Mouse (Mus musculus) midbrain, embryonic 11.5 days (tissue): ENCODE data around the gene Slc5a5. TPM values are rescaled to one million over a fixed set of nuclear protein-coding genes. Genes with fewer than 3 reads are reported as not detected.

Source experiments
- ATAC-seq: fragments of 200-750 bp; cut with Nextera tagmentation; 2 replicates; pipeline ENCODE4 v1.8.0; 2017; ENCODE audit warnings: moderate TSS enrichment, moderate library complexity; ENCODE audit not compliant: low FRiP score
- DNase-seq: peaks from one replicate; pipeline ENCODE4 v3.0.0; 2015; ENCODE audit warnings: low spot score; ENCODE audit errors: missing footprints
- H3K27ac ChIP-seq: fragments of 300-500 bp; sonication (generic); 2 replicates; pipeline ENCODE4 v1.5.1; 2014; ENCODE audit warnings: low read depth, low read length
- H3K27me3 ChIP-seq: fragments of 300-500 bp; sonication (generic); 2 replicates; pipeline ENCODE4 v1.6.1; 2014; ENCODE audit warnings: mild to moderate bottlenecking, low read length, moderate library complexity, mixed read lengths; ENCODE audit not compliant: control insufficient read depth, insufficient read depth
- H3K36me3 ChIP-seq: fragments of 300-500 bp; sonication (generic); 2 replicates; pipeline ENCODE4 v1.6.1; 2014; ENCODE audit warnings: mild to moderate bottlenecking, low read length, moderate library complexity, mixed read lengths; ENCODE audit not compliant: control insufficient read depth, insufficient read depth
- H3K4me1 ChIP-seq: fragments of 300-500 bp; sonication (generic); 2 replicates; pipeline ENCODE4 v1.6.1; 2014; ENCODE audit warnings: low read length; ENCODE audit not compliant: control insufficient read depth, insufficient read depth
- H3K4me2 ChIP-seq: fragments of 300-500 bp; sonication (generic); 2 replicates; pipeline ENCODE4 v1.6.1; 2014; ENCODE audit warnings: mild to moderate bottlenecking, moderate library complexity
- H3K4me3 ChIP-seq: fragments of 300-500 bp; sonication (generic); 2 replicates; pipeline ENCODE4 v1.5.1; 2014; ENCODE audit warnings: low read depth, low read length
- H3K9ac ChIP-seq: fragments of 300-500 bp; sonication (generic); 2 replicates; pipeline ENCODE4 v1.6.1; 2014; ENCODE audit warnings: low read length
- H3K9me3 ChIP-seq: fragments of 300-500 bp; sonication (generic); 2 replicates; pipeline ENCODE4 v1.6.1; 2016; ENCODE audit warnings: low read length; ENCODE audit not compliant: control insufficient read depth
- WGBS: fragments of 180-500 bp; shearing (Covaris S2); extraction: QIAGEN DNeasy Blood & Tissue Kit; methylation state at CpG from one replicate; pipeline ENCODE4 v1.1.7; 2014; 5-methylcytosine and 5-hydroxymethylcytosine counted together
- polyA plus RNA-seq: library from polyadenylated mRNA; unstranded; fragments of >200 nt; fragmentation: Nextera tagmentation; extraction: Ambion mirVana; gene quantifications from 2 replicates; pipeline ENCODE4 v1.2.1, GENCODE M21; 2014

Slc5a5 gene
- polyA plus RNA-seq, 1 experiment from 2014 or later = 0.77 TPM

DNA sequence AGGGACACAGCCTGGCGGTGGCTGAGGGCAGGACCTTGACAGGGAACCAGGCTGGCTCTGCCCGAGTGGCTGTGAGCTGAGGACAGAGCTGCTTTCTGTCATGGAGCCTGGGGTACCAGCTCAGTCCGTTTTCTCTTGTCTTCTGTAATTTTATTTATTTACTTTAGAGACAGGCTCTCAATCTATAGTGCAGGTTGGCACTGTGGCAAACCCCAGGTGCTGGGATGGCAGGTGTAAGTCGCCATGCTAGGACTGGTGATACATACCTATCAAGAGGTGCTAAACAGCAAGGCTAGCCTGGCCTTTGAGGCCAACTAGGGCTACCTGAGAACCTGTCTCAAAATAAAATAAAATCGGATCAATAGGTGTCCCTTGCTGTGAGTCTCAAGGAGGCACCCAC, 36.5 kb downstream of the Slc5a5 start:
- peaks cover 28% of the 10 kb centered on the region for H3K4me1 ChIP-seq
- H3K4me3 ChIP-seq = no peak overlapping the region
- H3K4me2 ChIP-seq = no peak overlapping the region
- no peaks in the 10 kb centered on the region; the same call in 1 of the 2 replicates for H3K27me3 ChIP-seq
- H3K36me3 ChIP-seq = no peaks in the 10 kb centered on the region; the same call in 1 of the 2 replicates
- no peak overlapping the region for H3K27ac ChIP-seq
- 67% methylated on average over 5 of the region's 5 CpGs for WGBS
- no peak for ATAC-seq
- no peaks in the 10 kb centered on the region for H3K9me3 ChIP-seq
- DNase-seq = no peak
- no peak overlapping the region for H3K9ac ChIP-seq

DNA sequence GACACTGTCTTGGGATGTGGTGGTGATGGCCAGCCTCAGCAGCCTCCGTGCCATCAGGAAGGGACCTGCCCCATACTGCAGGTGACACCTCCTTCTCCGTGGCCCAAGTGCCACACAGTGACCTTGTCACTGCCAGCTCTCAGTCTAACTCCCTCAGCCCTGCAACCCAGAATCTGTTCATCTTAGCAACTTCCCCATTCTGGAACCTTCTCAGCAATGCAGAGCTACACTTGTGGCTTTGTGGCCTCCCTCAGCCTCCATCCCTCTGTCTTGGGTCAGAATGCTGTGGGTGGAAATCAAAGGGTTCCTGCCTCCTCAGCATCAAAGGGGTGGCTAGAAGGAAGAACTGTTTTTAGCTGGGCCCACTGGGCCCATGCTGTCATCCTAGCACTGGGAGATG, 38.7 kb downstream of the Slc5a5 start:
- Histone ChIP-seq H3K9ac (no peak overlapping the region), H3K36me3 (no peaks in the 10 kb centered on the region; the same call in 1 of the 2 replicates), H3K4me3 (no peak overlapping the region), H3K27ac (no peak overlapping the region), H3K4me2 (no peak overlapping the region), H3K27me3 (no peaks in the 10 kb centered on the region; the same call in 1 of the 2 replicates), H3K4me1 (peaks cover 28% of the 10 kb centered on the region), H3K9me3 (no peaks in the 10 kb centered on the region)
- WGBS = 78% methylated on average over 2 of the region's 2 CpGs
- DNase-seq = no peak
- ATAC-seq = no peak

DNA sequence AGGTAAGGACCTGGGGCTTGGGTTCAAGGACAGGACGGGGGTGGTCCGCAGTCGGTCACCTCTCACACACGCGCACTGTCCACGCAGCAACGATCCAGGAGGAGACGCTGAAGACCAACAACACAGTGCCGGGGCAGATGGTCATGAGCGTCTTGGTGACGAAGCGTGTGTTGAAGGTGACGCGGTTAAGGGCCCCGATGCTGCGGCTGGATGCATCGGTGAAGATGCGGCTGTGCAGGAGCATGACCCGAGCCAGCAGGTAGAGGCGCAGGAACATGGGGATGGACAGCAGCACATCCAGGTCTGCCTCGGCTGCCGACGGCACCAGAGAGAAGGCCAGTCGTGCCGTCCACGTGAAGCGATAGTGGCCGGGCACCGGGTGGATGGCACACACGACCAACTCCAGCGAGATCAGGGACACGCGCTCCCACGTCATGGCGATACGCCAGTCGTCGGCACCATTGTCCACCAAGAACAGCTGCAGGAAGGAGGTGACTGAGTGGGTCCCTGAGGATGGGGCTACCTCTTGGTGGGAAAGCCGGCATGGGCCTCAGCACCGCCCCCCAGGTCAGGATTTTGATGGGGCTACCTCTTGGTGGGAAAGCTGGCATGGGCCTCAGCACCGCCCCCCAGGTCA, 39.8 kb downstream of the Slc5a5 start:
- Histone ChIP-seq H3K4me1 (peaks cover 18% of the 10 kb centered on the region), H3K4me3 (no peak overlapping the region), H3K36me3 (no peaks in the 10 kb centered on the region; the same call in 1 of the 2 replicates), H3K9ac (no peak overlapping the region), H3K9me3 (no peaks in the 10 kb centered on the region), H3K27ac (no peak overlapping the region), H3K4me2 (no peak overlapping the region), H3K27me3 (no peaks in the 10 kb centered on the region; the same call in 1 of the 2 replicates)
- ATAC-seq (no peak), DNase-seq (no peak)
- 91% methylated on average over 41 of the region's 41 CpGs for WGBS

DNA sequence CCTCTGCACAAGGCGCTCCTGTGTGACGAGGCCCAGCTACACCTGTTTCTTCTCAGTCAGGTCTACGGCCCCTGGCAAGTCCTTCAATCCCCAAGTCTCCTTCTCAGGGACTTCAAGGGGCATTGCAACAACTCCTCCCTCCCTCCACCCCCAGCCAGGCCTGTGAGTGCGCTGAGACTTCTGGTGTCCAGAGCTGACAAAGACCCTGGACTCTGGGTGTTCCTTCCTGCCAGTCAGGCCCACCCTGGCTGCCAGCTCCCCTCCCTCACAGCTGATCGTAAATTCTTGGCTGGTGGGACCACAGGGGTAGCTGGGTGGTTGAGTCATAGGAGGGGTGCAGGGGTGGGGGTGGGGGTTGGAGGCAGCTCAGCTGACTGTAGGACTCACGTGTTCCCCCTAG, 40.7 kb downstream of the Slc5a5 start:
- Histone ChIP-seq H3K36me3 (no peaks in the 10 kb centered on the region; the same call in 1 of the 2 replicates), H3K27me3 (no peaks in the 10 kb centered on the region; the same call in 1 of the 2 replicates), H3K4me2 (no peak overlapping the region), H3K4me3 (no peak overlapping the region), H3K9ac (no peak overlapping the region), H3K9me3 (no peaks in the 10 kb centered on the region), H3K27ac (no peak overlapping the region), H3K4me1 (peaks cover 9% of the 10 kb centered on the region; the same call in 1 of the 2 replicates)
- DNase-seq = no peak
- ATAC-seq = no peak
- 71% methylated on average over 6 of the region's 6 CpGs for WGBS

DNA sequence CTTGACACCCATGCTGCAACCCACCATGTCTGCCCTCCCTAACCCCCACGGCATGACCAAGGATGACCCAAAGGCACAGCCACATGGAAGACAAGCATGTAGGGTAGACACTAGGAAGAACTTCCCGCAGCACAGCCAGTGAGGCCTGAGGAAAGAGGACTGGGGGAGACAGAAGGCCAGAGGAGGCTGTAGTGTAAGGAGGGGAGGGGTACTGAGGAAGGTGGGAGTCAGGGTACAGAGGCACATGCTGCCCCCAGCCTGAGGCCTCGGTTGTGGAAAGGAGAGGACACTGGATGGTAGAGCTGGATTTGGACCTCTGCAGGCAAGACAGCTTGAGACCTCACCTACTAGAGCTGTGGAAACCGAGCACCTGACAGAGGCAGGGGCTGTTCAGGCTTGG, 41.6 kb downstream of the Slc5a5 start:
- H3K27me3 ChIP-seq = no peaks in the 10 kb centered on the region; the same call in 1 of the 2 replicates
- no peak for ATAC-seq
- H3K9ac ChIP-seq = no peak overlapping the region
- no peak overlapping the region for H3K4me3 ChIP-seq
- no peaks in the 10 kb centered on the region; the same call in 1 of the 2 replicates for H3K36me3 ChIP-seq
- DNase-seq = no peak
- H3K4me1 ChIP-seq = peaks cover 4% of the 10 kb centered on the region; the same call in 1 of the 2 replicates
- H3K9me3 ChIP-seq = no peaks in the 10 kb centered on the region
- H3K27ac ChIP-seq = no peak overlapping the region
- 89% methylated on average over 4 of the region's 4 CpGs for WGBS
- no peak overlapping the region for H3K4me2 ChIP-seq

DNA sequence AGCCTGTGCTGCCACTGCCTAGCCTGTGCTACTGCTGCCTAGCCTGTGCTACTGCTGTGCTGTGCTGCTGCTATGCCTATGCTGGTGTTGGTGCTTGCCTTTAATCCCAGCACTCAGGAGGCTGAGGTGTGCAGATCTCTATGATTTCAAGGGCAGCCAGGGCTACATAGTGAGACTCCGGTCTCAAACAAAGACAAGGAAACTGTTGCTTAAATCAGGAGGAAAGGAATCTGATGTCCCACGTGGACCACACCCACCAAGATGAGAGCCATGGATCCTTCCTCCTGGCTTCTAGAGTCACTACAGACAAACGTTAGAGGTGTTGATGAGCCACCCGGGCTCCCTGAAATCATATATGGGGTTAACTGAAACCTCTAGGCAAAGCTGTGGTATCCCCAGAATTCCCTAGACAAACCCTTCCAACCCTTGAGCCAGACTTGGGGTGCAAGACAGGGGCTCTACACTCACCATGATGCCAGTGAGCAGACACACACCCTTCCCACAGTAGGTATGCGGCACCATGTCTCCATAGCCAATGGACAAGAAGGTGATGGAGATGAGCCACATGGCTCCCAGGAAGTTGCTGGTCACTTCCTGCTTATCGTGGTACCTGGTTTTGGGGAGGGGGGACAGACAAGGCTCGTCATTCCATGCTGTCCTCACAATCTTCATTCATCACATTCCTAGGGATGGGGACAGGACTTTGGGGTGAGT, 42.3 kb downstream of the Slc5a5 start:
- H3K4me1 ChIP-seq = peaks cover 4% of the 10 kb centered on the region; the same call in 1 of the 2 replicates
- 80% methylated on average over 7 of the region's 7 CpGs for WGBS
- no peak overlapping the region for H3K9ac ChIP-seq
- H3K4me3 ChIP-seq = no peak overlapping the region
- no peak for DNase-seq
- H3K27me3 ChIP-seq = no peaks in the 10 kb centered on the region; the same call in 1 of the 2 replicates
- no peak for ATAC-seq
- no peaks in the 10 kb centered on the region; the same call in 1 of the 2 replicates for H3K36me3 ChIP-seq
- no peaks in the 10 kb centered on the region for H3K9me3 ChIP-seq
- no peak overlapping the region for H3K27ac ChIP-seq
- H3K4me2 ChIP-seq = no peak overlapping the region

DNA sequence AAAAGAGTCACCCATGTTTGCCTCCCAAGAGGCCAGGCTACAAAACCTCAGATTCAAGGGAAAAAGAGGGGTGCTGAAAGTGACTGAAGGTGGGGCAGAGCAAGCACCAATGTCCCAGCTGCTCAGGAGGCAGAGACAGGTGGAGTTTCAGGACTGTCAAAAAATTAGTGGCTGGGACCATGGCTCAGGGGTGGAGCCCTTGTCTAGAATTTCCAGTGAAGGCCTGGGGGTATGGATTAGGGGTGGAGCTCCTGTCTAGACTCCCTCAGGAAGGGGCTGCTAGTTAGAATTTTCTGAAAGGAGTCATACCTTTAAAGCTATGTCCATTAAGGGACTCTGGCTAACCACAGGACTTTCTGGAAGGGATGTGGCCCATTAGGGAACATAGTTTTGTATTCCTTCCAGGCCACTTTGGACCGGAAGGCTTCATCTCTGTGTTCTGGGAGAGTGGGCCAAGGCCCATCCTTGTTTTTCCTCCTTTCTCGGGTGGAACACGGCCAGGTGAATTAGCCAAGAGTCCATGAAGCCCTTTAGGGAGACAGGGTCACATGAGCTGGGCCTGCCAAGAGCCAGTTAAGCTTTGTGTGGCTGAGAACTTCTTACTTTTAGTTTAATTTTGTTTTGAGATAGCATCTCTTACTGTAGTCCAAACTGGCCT, 43.1 kb downstream of the Slc5a5 start:
- Histone ChIP-seq H3K9ac (no peak overlapping the region), H3K4me1 (no peaks in the 10 kb centered on the region), H3K4me2 (no peak overlapping the region), H3K27me3 (no peaks in the 10 kb centered on the region; the same call in 1 of the 2 replicates), H3K36me3 (no peaks in the 10 kb centered on the region), H3K9me3 (no peaks in the 10 kb centered on the region), H3K27ac (no peak overlapping the region), H3K4me3 (no peak overlapping the region)
- WGBS = 85% methylated on average over 3 of the region's 3 CpGs
- no peak for DNase-seq
- no peak for ATAC-seq

DNA sequence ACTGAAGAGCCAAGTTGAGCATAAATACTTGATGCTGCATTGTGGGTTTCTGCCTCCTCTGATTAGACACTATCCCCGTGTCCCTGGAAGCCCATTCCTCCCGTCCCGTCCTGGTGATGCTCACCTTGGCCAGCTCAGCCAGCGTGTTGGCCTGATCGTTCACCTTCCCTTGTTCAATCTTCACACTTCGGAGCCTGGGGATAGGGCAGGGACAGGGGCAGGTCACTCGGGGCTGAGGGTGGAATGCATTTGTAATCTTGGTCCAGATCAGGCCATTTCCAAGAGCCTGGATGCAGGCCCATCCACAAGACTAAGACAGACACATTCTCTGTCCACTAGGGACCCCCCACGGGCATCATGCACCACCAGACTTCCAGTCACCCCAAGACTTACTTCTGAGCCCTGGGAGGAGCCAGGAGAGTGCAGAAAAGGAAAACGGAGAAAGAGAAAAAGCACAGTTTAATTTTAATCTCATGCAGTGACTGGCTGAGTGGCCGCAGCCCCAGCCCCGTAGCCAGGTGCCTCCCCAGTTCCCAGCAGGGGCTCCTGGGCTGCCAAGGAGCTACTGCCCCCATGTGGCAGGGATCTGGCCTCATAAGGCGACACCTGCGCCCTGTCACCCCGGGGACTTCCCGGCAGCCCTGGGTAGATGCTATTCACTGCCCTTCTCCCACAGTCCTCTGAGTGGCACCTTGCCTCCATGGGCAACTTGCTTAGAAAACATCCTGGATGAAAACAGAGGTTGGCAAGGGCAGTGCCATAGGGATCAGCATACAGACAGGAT, 46.0 kb downstream of the Slc5a5 start:
- H3K27me3 ChIP-seq = no peaks in the 10 kb centered on the region
- DNase-seq (no peak), ATAC-seq (no peak)
- 53% methylated on average over 15 of the region's 15 CpGs for whole genome bisulfite sequencing
- no peaks in the 10 kb centered on the region for H3K9me3 ChIP-seq
- H3K27ac ChIP-seq = no peak overlapping the region
- no peaks in the 10 kb centered on the region for H3K36me3 ChIP-seq
- no peak overlapping the region for H3K4me2 ChIP-seq
- H3K4me1 ChIP-seq = no peaks in the 10 kb centered on the region
- no peak overlapping the region for H3K4me3 ChIP-seq
- H3K9ac ChIP-seq = no peak overlapping the region
